Mouse (Mus musculus) frontal cortex, postnatal 14 days (tissue): ENCODE data around the gene Praf2.
"Not testable (repeated sequence)": the region's sequence is repeated elsewhere in the genome, so short reads cannot be mapped to it uniquely, and the experiment has no call there.

Experiments used
- DNase-seq, 2 experiments: peaks; one replicate each; pipeline ENCODE4 v3.0.0; 2022; ENCODE audit warnings: low spot score in 2 of 2

Gene Praf2

DNA sequence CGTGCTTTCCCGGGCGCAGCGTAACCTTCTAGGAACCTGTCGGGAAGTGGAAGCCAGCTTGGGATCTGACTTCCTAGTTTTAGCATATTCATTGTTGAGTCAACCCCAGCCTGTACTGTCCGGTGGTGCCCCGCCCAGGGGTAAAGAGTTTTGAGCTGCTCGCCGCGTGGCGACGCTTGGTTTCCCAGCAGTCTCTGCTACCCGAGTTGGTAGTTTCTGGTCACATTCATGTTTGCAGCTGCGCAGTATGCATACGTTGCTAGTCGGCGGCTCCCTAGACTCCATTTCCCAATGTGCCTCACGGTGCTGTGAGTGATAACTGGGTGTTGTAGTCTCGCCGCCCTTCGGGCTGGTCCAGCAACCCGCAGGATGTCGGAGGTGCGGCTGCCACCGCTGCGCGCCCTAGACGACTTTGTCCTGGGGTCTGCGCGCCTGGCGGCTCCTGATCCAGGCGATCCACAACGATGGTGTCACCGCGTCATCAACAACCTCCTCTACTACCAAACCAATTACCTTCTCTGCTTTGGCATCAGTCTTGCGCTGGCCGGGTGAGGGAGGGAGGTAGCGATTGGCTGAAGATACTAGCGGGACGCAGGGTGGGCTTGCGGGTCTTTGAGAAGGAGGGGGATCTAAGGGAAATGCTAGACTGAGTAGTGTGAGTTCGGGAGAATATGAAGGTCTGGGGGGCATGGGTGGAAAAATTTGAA, at the start of gene Praf2:
Praf2 (plus strand) TSS at position 225 of the 707 bp plus-strand sequence.
- peak; percentile 76 for DNase-seq

DNA sequence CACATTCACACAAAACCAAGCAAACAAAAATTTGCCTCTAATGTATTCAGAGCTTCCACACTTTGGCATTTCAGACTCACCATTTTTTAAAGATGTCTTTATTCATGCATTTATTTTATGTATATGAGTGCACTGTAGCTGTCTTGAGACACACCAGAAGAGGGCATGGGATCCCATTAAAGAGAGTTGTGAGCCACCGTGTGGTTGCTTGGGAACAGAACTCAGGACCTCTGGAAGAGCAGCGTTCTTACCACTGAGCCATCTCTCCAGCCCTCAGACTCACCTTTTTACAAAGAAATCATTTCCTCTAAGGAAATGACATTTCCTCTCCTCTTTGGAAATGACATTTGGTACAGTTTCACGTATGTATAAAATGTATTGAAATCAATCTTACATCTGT, 49.3 kb upstream of the Praf2 start:
- DNase-seq, result no peak

DNA sequence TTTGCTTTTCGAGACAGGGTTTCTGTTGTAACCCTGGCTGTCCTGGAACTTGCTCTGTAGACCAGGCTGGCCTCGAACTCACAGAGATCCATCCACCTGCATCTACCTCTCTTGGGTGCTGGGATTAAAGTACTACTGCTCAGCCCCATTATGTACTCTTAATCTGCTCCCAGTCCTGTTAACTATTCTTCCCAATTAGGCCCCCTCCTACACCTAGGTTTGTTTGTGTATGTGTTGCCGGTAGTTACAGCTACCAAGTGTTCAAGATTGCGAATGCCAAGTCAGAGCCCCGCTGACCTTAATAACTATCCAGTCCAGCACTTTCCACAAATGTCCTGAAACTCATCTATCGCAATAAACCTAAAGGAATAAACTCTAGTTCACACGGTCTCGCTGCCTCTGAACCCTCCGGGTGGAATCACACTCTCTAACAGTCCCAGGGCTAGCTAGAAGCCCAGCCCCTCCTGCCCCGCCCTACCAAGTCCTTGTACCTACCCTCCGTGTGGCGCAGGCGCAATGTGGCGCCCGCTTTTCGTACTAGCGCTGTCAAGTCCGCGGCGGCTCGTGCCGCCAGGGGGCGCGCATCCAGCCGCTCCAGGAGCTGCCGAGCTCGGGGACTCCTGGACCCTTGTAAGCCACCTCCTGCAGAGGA, 48.7 kb upstream of the Praf2 start:
- DNase-seq, result peak; percentile 66 to 73

DNA sequence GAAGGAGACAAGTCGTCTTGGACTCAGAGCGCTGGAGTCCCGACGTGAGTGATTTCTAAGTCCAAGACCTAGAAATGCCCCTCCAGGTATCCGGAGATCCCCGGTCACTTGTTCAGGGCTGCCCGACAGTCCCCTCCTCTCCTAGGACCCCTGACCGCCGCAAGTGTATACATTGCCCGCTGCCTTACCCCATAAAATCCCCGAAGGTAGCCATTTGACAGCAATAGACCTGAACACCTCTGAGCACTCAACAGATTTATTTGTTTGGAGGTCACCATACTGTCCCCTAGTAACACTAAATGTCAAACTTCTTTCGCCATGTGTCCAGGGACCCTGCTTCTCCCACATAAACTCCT, 48.2 kb upstream of the Praf2 start:
- DNase-seq, result no peak

DNA sequence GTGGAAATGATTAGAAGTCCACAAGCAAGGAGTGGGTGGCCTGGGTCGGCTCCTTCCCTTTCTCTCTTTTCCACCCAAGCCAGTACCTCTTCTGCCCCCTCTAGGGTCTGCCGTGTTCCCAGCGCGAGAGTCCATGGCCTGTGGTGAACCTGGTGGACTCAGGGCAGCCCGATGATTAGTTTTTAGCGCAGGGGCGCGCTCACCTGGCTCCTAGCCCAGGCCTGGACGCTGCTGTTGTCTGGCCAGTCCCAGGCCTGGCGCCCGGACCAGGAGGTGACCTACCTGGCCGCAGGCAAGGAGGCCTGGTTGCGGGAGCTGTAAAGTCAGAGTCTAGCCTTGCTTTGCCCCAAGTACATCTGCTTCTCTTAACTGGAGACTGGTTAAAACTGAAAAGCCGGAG, 47.4 kb upstream of the Praf2 start, which contains the start of gene Magix:
Magix (minus strand) TSS at position 388 of the 400 bp plus-strand sequence.
- no peak for DNase-seq

DNA sequence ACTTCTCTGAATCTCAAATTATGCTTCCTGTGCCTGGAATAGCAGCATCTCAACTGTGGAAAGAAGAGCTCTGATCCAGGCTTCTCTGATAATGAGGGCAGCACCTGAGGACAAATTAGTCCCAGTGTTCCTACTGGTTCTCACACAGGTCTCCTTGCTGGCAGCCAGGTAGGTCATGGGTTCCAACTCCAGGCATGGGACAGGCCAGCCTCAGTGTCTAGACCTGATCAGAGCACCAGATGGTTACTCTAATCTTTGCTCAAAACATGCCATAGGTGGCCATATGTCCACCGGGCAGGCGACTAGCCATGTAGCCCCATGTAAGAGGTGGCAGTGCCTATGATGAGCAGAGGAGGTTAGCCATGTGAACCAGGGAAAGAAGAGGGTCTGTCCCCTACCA, 39.9 kb upstream of the Praf2 start:
- no peak for DNase-seq

DNA sequence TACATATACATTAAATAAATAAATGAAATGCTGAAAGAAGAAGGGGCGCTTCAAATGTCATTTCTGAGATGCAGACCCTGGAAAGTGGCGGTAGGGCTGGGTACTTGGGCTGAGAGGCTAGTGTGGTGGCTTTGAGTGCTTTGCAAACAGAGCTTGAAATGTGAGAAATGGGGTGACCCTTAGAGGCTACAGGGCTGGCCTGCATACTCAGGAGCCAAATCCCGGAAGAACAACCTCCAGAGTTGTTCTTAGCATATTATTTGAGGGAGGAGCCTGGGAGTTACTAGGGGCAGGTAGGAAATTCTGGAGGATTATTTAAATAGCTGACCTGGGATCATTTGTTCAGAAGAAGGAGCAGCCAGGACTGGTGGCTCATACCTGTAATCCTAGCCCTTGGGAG, 37.8 kb upstream of the Praf2 start:
- DNase-seq, result no peak

DNA sequence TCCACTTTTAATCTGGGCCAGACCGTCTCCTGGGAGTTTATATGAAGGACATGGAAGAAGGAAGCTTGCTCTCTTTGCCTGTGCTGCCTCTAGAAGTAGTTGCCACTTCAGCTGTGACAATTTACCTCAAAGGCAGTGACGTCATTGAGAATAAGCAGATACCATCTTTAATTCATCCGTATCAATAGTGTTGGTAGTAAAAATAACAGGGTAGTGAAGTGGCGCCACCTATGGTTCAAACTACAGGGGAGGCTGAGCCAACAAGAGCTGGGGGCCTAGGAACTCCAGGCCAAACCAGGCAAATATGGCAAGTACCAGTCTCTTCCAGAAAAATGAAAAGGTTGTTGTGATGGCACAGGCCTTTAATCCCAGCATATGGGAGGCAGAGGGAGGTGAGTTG, 35.4 kb upstream of the Praf2 start:
- DNase-seq, result no peak

DNA sequence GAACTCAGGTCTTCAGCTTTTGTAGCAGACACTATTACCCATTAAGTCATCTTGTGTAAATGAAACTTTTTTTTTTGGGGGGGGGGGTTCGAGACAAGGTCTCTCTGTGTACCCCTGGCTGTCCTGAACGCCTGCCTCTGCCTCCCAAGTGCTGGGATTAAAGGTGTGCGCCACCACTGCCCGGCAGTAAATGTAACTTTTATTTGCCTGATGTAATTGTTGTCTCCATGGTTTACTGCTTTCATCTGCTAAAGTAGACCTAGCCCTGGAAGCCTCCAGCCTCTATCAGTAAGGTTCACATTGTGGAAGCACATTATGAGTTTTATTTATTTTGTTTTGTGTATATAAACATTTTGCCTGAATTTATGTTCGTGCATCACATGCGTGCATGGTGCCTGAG, 31.7 kb upstream of the Praf2 start:
- no peak for DNase-seq

DNA sequence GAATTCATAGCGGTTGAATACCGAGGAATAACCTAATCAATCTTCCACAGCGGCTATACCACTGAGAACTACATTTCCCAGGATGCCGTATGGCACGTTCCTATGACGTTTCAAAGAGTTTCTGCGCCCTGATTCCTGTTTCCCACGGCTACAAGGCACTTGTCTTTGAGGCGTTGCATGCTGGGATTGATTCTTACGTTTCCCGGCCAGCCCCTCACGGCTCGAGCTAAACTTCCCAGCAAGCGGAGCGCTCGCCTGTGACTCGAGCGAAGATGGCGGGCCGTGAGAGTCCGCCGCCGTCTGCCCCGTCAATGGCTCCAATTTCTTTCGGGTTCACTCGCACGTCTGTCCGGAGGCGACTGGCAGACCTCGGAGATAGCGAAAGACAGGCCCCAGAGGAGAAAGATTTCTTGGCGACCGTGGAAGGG, 31.3 kb upstream of the Praf2 start, which contains the start of gene Gpkow:
Gpkow (plus strand) TSS at position 178 of the 428 bp plus-strand sequence.
- peak; percentile 67 to 79 for DNase-seq

DNA sequence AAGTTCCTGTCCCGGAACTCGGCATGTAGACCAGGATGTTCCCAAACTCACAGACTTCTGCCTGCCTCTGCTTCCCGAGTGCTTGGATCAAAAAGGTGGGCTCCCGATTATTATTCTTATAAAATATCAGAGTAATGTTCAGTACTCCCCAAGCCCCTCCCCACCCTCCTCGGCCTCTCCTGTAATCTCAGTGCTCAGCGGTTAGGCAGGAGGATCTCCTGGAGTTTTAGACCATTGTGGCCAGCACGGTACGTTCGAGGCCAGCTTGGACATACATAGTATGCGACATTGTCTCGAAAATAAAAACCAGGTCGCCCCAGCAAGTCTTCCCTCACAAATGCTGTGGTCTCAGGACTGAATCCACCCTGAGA, 14.5 kb upstream of the Praf2 start:
- not testable (repeated sequence) for DNase-seq

DNA sequence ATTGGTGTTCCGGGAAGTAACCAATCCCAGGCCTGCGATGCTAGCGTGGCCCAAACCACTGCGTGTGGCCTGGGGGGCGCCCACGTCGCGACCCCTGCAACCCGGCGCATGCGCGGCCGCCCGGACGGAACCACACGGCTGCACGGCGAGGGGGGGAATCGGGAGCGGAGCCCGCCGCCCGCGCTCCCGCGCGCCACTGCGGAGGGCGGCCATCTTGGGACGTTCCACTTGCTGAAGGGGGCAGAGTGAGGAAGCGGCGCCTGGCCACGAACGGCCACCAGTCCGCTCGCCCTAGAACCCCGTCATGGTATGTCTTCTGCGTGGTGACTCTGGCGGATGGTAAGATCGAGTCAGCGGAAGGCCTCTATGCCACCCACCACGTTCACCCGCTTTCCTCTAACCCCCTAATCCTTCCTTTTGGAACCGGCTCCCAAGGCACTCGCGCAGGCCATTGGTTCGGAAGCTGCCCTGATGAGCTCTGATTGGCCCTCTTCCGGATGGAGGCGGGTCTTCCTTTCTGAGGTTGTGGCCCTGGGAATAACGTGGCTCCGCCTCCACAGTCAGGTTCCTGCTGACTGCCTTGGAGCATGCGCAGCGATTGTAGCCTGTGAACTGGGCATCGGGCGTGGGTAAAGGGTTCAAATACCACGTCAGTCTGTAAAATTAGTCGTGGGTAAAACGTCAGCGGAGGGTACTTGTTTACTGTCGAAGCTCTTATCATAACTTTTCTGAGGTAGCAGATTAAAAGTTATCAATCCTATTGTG, 13.9 kb upstream of the Praf2 start, which contains the start of gene Wdr45:
Wdr45 (plus strand) TSS at position 199 of the 765 bp plus-strand sequence.
- peak; percentile 88 to 93 for DNase-seq

DNA sequence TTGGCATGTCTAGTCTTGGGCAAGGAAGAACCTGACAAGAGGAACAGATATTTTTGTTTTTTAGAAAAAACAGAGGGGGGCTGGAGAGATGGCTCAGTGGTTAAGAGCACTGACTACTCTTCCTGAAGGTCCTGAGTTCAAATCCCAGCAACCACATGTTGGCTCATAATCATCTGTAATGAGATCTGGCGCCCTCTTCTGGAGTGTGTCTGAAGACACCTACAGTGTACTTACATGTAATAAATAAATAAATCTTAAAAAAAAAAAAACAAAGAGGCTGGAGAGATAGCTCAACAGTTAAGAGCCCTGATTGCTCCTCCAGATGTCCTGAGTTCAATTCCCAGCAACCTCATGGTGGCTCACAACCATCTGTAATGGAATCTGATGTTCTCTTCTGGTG, 12.2 kb upstream of the Praf2 start:
- DNase-seq, result not testable (repeated sequence)

DNA sequence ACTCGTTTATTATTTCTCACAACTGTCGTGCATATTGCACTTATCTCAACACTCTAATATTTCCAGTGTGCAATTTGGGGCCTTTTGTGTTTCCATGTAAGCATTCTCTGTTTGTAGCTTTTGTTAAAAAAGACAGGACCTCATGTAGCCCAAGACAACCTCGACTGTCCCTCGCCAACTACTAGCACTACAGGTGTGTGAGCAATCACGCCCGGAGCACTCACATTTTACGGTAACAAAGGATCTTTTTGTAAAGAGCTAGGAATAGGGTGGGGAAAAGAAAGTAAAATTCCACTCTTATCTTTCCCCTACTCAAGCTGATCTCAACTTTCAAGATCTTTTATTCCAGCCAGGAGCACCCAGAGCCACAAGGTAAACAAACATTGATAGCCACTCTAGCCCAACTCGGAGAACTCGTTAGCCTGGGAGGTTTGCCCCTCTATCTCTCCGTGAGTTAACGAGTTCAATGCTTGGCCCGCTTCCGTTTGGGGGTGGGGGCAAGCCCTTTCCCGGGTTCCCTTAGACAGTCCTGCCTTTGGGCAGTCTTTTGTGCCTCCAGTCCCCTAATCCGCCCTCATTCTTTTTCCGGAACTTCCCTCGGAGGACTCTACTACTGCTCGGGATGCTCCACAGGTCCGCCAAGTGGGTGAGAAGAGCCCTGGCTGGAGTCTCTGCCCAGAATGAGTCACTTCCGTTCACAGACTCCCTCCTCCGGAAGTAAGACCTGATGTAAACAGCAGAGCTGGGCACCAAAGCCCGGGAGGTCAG, 6.5 kb upstream of the Praf2 start, which contains the start of gene Gm45208:
Gm45208 (plus strand) TSS at position 732 of the 768 bp plus-strand sequence.
- DNase-seq, result peak; percentile 31 to 46

DNA sequence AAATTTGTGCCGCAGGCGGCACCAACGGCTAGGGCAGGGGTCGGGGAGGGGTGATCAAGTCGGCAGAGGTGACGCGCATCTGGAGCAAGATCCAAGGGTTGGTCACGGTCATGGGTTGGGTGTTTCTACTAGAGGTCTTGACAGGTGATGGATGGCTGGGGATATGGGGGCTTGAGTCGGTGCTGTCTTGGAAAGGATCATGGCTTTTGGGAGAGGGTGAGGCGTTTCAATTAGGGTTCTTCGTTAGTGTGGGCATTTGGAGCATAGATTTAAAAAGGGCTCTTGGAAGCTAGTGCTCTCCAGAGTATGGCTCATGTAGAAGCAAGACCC, 6.0 kb upstream of the Praf2 start:
- no peak for DNase-seq

DNA sequence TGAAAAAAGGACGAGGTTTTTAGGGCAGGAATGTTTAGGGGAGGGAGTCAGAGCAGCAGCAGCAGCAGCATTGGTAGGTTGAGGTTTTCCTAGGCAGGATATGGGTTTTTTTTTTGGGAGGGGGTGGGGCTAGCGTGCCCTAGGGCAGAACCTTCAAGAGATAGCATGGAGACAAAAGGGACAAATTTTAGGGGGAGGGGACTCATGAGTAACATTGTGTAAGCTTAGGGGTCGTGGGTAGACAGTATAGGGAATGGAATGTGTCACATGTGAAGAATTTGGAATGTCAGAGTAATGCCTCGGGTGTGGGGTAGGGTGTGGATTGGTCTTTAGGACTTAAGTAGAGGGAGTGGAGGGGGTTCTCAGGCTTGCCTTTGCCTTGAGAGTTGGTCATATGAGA, 5.5 kb upstream of the Praf2 start:
- no peak for DNase-seq

DNA sequence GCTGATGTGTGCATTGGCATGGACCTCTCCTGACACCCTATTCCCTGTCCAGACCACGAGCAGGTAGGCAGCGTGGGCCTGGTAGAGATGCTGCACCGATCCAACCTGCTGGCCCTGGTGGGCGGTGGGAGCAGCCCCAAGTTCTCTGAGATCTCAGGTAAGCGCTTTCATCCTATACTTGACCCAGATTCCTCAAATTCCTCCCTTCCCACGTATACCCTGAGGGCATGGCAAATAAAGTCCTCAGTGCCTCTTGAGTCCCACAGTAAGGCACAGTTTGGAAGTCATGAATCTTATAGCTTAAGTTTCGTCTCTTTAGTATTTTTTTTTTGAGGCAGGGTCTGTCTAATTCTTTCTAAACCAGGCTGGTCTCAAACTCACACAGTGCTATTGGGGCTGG, 4.1 kb upstream of the Praf2 start:
- DNase-seq, result no peak

DNA sequence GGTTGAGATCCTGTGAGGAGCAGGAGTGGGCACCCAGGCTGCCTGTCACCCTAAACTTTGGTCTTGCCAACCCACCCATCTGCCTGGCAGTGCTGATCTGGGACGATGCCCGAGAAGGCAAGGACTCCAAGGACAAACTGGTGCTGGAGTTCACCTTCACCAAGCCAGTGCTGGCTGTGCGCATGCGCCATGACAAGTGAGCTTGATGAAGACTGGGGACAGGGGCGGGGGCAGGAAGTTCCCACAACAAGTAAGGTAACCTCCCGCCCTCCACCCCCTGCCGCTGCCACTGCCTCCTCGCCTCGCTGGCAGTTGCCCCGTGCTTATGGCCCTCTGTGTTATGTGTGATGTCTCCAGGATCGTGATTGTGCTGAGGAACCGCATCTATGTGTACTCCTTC, 2.4 kb upstream of the Praf2 start:
- DNase-seq, result no peak

DNA sequence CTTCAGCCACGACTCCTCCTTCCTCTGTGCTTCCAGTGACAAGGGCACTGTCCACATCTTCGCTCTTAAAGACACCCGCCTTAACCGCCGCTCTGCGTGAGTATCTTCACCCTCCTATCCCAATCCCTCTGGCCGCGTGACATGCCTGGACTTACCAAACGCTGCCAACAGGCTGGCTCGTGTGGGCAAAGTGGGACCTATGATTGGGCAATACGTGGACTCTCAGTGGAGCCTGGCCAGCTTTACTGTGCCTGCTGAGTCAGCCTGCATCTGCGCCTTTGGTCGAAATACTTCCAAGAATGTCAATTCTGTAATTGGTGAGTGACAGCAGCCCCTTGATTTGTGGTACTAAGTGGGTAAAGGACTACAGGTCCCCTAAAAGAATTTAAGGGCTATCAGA, 1.1 kb upstream of the Praf2 start:
- DNase-seq, result no peak

DNA sequence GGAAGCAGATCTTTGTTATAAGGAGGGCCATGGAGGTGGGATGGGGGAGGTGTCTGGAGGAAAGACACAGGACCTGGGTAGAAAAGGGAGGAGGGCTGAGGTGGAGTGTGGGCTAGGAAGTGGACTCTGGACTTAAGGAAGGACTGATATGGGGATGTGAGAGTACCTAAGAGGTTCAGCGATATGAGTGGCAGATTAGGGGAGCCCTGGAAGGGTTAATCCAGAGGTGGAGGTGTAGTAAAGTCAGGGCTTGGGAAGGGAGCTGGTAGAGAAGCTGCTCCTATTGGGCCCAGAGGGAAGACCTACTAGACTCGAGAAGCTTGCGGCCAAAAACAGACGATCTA, 655 bp downstream of the Praf2 start:
- no peak for DNase-seq

DNA sequence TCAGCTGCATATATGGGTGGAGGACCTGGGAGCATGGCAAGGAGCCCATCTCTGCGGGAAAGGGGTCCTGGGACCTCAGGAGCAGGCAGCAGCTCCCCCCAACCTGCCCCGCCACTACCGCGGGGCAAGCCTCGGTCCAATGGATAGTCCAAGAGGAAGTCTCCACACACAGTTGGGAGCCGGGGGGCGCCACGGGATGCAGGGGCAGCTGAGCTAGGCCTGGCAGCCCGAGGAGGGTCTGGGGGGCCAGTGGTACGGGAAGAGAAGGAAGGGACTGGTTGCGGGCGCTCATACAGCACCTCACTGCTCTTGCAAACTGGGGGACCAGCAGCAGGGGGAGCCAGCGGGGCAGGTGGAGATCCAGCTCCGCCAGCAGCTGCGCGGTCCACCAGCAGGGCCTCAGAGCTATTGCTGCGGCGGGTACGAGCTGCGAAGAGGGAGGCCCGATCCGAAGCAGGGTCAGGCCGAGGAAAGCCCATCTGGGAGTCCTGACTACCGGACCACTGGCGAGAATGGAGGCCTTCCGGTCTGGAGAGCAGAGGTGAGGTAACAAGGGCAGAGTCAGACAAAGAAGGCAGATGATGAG, 5.4 kb downstream of the Praf2 start:
- DNase-seq, result peak in 1 of 2 experiments; percentile 45
